Comparison of ENCODE assay signal across 19 mouse cellular contexts in the genomic region with DNA sequence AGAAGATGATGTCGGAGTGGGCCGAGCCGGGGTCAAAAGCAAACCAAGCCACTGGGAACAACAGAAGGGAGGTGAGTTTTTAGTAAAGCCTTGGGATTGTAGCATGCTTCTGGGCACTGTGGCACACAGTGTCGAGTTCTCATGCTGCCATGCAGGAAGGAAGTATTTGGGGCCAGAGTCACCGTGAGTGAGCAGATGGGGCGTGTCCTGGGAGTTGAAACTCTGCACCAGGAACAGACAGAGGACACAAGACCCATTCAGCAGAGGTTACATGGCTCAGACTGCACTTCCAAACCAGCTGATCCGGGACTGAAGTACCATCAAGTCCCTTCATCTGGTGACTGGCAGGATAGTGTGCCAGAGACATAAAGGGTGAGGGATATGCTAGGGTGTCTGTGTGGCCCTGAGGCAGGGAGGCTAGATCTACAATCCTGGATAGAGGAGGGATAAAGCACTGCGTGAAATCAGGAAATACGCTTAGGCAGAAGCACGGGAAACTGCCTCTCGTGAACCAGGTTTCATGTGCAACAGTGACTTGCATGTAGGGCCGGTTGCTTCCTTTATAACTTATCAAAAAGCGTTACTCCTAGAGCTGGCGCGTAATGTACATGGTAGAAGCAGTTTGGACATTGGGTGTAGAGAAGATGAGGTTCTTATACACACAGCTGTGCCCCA. TPM values are rescaled to one million over a fixed set of nuclear protein-coding genes. Genes with fewer than 3 reads are reported as not detected.
DNase-seq lines count a peak whose midpoint lies in the region; TF ChIP-seq lines count a peak whose summit lies in the region.
"Had no signal": no experiment of that assay in that cellular context is flagged by ENCODE, and none has a peak within 500 bp of the region (broad histone marks: within the 10 kb centered on the region; RNA-seq: fewer than 3 reads in every experiment).

No protein-coding gene starts in this region.

- WGBS in thymus, adult 2 months = 35% methylated on average over 15 of the region's 15 CpGs

- intact Hi-C loops in gastrocnemius, adult 2 months (cut with DNase I) = no loop called here

- H3K27me3 ChIP-seq in thymus, adult 2 months (ENCODE audit: control insufficient read depth, insufficient read depth, low read length) = no peaks in the 10 kb centered on the region
- peaks cover 6% of the 10 kb centered on the region for H3K27me3 ChIP-seq in megakaryocyte, embryonic 14.5 days (replicated peaks)
- H3K27me3 ChIP-seq: CH12.LX; limb, embryonic 15.5 days; stomach, embryonic 15.5 days had no signal

- no peak for TF ChIP-seq CTCF in layer of hippocampus, adult 2 months (conservative IDR thresholded peaks at IDR 0.05)
- no peak for TF ChIP-seq CTCF in thymus, adult 2 months (IDR thresholded peaks at IDR 0.05; ENCODE audit: borderline replicate concordance, control insufficient read depth, extremely low read depth, insufficient read depth, low read length, poor library complexity)
- TF ChIP-seq CTCF in gastrocnemius, adult 2 months (IDR thresholded peaks at IDR 0.05) = no peak

- peaks cover 10% of the 10 kb centered on the region for H3K4me1 ChIP-seq in thymus, adult 2 months (replicated peaks; ENCODE audit: control insufficient read depth, insufficient read depth, low read length)
- peaks cover 51% of the 10 kb centered on the region for H3K4me1 ChIP-seq in megakaryocyte, embryonic 14.5 days
- H3K4me1 ChIP-seq: limb, embryonic 15.5 days; stomach, embryonic 15.5 days had no signal

- no peak overlapping the region for H3K4me3 ChIP-seq in layer of hippocampus, adult 2 months
- no peak overlapping the region for H3K4me3 ChIP-seq in thymus, adult 2 months (ENCODE audit: control insufficient read depth, insufficient read depth, low read length)
- peak overlapping the region; percentile 89 for H3K4me3 ChIP-seq in megakaryocyte, embryonic 14.5 days (replicated peaks)
- H3K4me3 ChIP-seq in gastrocnemius, adult 2 months = no peak overlapping the region
- H3K4me3 ChIP-seq: erythroblast, embryonic 14.5 days; limb, embryonic 15.5 days; stomach, embryonic 15.5 days had no signal

- H3K27ac ChIP-seq in layer of hippocampus, adult 2 months = 0 out of 2 replicates have a peak overlapping the region, but pooled peaks have one; percentile 66
- peak overlapping the region; percentile 64; the same call in 1 of the 2 replicates for H3K27ac ChIP-seq in thymus, adult 2 months (ENCODE audit: control insufficient read depth, insufficient read depth, low read length)
- H3K27ac ChIP-seq in gastrocnemius, adult 2 months = no peak overlapping the region
- H3K27ac ChIP-seq: limb, embryonic 15.5 days; stomach, embryonic 15.5 days had no signal

- no peaks in the 10 kb centered on the region for H3K9me3 ChIP-seq in megakaryocyte, embryonic 14.5 days
- H3K9me3 ChIP-seq: limb, embryonic 15.5 days; stomach, embryonic 15.5 days had no signal

- no peaks in the 10 kb centered on the region for H3K36me3 ChIP-seq in thymus, adult 2 months (ENCODE audit: control insufficient read depth, insufficient read depth, low read length)
- H3K36me3 ChIP-seq in megakaryocyte, embryonic 14.5 days (replicated peaks; ENCODE audit: low read length) = no peaks in the 10 kb centered on the region
- H3K36me3 ChIP-seq: limb, embryonic 15.5 days; stomach, embryonic 15.5 days had no signal

- no peak for DNase-seq in layer of hippocampus, adult 2 months (ENCODE audit: low spot score in 2 of 2)
- no peak for DNase-seq in layer of hippocampus, adult 9-10 months (ENCODE audit: low spot score)
- no peak for DNase-seq in thymus, adult 2 months
- no peak for DNase-seq in thymus, postnatal 4 days
- DNase-seq in gastrocnemius, adult 2 months = no peak
- no peak for DNase-seq in heart, postnatal 4 days
- DNase-seq: adrenal gland, adult 8-10 months; cerebellum, adult 18-20 months; cerebellum, postnatal 36 days; gastrocnemius, postnatal 10 days; kidney, adult 18-20 months; kidney, postnatal 4 days; lung, adult 2 months; spleen, adult 18-20 months had no signal

- no peak for TF ChIP-seq POLR2A in thymus, adult 2 months (IDR thresholded peaks at IDR 0.05; ENCODE audit: control insufficient read depth, extremely low read depth, insufficient read depth, low read length, poor library complexity)

RNA-seq across cellular contexts. Expression of gene Pygl, which starts 20.1 kb away (rescaled TPM):
- 1 to 10 TPM; 4.2 to 4.5 TPM for total RNA-seq in layer of hippocampus, adult 2 months (2021)
- polyA plus RNA-seq in thymus, adult 2 months (2012; rRNA removed) = 19.6 and 19.7 TPM in 2 replicates
- polyA plus RNA-seq in megakaryocyte, embryonic 14.5 days (2012; ENCODE audit: insufficient read depth, low replicate concordance) = 1.8 and 35.0 TPM in 2 replicates
- 1 to 10 TPM in 1 of 2 experiments, under 1 TPM in 1; 0.97 to 2.0 TPM for total RNA-seq in gastrocnemius, adult 2 months (2021)
- 10 to 100 TPM; 13.9 to 15.9 TPM for total RNA-seq in heart, postnatal 4 days (2021)
